Mouse (Mus musculus): ENCODE data around the gene Cd3g.
"Not testable (repeated sequence)": the region's sequence is repeated elsewhere in the genome, so short reads cannot be mapped to it uniquely, and the experiment has no call there.

Cd3g gene

DNA sequence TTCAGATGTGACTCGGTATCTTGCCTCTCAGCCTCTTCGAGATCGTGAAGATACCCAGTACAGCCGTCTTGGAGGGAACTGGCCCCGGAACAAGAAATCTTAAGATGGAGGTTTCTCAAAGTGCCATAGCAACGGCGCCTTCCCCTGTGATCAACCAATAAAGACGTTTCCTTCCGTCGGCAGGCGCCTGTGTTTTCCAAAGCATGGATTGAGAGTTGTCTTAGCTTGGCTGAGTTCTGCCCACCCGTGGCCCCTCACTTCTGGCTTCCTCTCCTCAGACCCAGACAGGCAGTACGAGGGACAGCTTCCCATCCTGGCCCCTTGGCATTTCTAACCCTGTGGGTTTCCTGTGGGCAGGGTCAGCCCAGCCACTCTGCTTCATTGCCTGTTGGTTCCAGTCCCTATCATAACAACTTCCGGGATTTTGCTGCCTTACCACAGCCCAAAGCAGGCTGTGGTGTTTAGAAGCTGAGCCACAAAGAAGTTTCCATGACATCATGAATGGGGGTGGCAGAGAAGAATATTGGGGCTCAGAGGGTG lies 6.1 kb upstream of the Cd3g start:
- DNase-seq (ENCODE audit: low spot score), result no peak

DNA sequence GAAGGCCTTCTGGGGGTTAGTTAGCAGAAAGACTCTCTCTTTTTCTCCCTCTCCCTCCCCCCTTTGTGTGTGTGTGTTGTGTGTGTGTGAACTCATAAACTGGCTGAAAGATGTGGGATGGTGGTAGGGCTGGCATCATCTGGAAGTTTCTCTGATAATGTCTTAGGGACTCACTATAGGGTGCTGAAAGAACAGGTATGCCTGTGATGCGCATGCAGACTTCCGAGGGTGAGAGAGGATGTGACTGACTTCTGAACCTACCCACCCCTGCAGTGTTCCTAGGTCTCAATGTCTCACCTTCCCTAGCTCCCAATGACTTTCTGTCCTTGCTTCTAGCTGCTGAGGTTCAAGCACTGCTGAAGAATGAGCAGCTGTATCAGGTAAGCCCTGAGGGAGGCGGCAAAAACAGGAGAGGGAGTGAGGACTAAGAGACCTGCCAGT lies 5.5 kb upstream of the Cd3g start:
- no peak for DNase-seq (ENCODE audit: low spot score)

GRCm38 (mm10) chr9:44983001-44983400 lies 2.8 kb upstream of the Cd3g start:
- DNase-seq (ENCODE audit: low spot score), result no peak

GRCm38 (mm10) chr9:44982531-44982930 lies 2.3 kb upstream of the Cd3g start:
- no peak for DNase-seq (ENCODE audit: low spot score)

- no peak for DNase-seq (ENCODE audit: low spot score)
Observed at GRCm38 (mm10) chr9:44982081-44982480, 1.9 kb upstream of the Cd3g start.

GRCm38 (mm10) chr9:44981676-44982075 lies 1.4 kb upstream of the Cd3g start, which contains the start of gene Cd3d:
Gene Cd3d (plus strand): TSS chr9:44981786.
- no peak for DNase-seq (ENCODE audit: low spot score)

- DNase-seq (ENCODE audit: low spot score), result no peak
Observed at GRCm38 (mm10) chr9:44981104-44981503, 873 bp upstream of the Cd3g start.

GRCm38 (mm10) chr9:44979806-44980205 lies 425 bp downstream of the Cd3g start:
- DNase-seq (ENCODE audit: low spot score), result no peak

DNA sequence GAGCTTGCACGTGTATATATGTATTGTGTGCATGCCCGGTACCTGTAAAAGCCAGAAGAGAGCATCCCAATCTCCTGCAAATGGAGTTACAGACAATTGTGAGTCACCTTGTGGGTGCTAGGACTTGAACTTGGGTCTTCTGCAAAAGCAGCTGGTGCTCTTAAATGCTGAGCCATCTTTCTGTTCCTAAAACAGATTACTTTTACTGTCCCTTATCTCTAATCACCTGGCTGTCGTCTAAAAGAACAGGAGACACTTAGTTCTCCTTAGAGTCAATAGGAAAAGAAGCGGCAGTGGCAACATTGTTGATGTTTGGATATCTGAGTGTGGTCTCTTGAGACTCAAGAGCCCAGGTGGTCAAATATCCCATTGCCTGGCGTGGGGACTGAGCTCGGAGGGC lies 2.4 kb downstream of the Cd3g start:
- DNase-seq (ENCODE audit: low spot score), result no peak

- DNase-seq (ENCODE audit: low spot score), result peak; percentile 6
Observed at GRCm38 (mm10) chr9:44969450-44969849, 10.8 kb downstream of the Cd3g start.

DNA sequence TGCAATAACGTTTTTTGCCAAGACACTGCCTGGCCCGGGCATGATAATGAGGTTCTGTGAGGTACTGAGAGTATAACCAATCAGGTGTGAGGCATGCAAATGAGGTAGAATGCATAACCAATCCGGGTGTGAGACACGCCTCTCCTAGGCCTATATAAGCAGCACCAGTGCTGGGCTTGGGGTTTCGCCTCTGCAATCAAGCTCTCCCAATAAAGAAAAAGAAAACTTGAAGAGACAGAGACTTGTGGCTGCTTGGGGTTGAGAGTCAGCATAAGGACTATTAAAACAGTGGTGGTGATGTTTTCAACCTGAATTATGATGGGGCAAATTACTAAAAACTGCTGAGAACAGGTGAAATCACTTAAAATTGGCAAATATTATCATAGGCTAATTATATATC lies 12.5 kb downstream of the Cd3g start:
- not testable (repeated sequence) for DNase-seq (ENCODE audit: low spot score)

GRCm38 (mm10) chr9:44966815-44967242 lies 13.4 kb downstream of the Cd3g start:
- DNase-seq (ENCODE audit: low spot score), result peak; percentile 90

- no peak for DNase-seq (ENCODE audit: low spot score)
Observed at GRCm38 (mm10) chr9:44965833-44966466, 14.3 kb downstream of the Cd3g start.

DNA sequence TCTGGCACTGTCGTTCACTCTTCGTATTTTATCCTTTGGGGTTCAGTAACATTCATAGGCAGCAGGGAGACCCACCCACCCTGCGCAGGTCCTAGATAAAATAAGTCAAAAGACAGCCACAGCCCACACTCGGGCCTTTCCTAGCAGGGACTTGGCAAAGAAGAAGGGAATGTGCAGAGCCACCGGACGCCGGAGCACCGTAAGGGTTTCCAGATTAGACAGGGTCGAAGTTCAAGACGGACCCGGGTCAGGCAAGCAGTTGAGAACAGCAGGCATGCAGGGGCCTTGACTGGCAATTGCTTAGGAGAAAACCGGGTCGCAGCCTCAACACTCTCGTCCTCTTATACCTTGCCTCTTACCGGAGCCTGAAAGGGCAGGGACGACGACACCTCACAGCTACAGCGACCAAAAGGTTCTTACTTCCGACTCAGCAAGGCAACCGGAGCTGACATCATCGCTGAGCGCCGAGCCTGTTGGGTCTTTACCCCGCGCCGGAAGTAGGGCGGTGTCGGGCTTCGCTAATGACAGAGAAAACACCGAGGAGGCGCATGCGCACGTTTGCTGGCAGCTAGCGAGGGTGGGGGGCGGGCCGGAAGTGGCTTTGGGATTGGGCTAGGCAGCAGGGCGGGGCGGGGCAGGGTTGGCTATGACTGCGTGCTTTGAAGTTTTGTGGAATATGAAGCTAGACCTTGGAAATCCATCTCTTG lies 15.0 kb downstream of the Cd3g start, which contains the start of gene Ube4a:
Gene Ube4a, minus strand, starts transcription at position 475 of the 707 bp plus-strand sequence.
- DNase-seq (ENCODE audit: low spot score), result peak; percentile 100

GRCm38 (mm10) chr9:44954432-44954831 lies 25.8 kb downstream of the Cd3g start:
- DNase-seq (ENCODE audit: low spot score), result no peak

DNA sequence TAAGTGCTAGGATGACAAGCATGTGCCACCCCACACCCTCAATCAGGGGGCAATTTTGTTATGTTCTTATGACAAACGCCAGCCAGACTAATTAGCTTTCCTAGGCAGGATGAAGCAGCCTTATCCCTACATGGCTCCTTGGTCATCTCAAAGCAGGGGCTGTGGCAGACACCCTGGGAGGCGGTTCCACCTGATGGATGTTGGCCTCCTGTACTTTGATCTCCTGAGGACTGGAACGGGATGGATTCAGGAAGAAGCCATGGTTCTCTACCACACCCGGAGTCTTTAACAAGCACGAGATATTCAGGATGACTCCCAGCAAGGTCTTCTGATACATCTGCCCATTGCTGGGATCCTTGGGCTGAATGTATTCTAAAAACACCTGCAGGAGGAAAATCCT lies 32.4 kb downstream of the Cd3g start:
- DNase-seq (ENCODE audit: low spot score), result no peak

GRCm38 (mm10) chr9:44946185-44946695 lies 34.0 kb downstream of the Cd3g start:
- DNase-seq (ENCODE audit: low spot score), result no peak

GRCm38 (mm10) chr9:44942421-44942820 lies 37.8 kb downstream of the Cd3g start:
- no peak for DNase-seq (ENCODE audit: low spot score)

- no peak for DNase-seq (ENCODE audit: low spot score)
Observed at GRCm38 (mm10) chr9:44941756-44942155, 38.5 kb downstream of the Cd3g start.

GRCm38 (mm10) chr9:44921543-44921942 lies 58.7 kb downstream of the Cd3g start:
- no peak for DNase-seq (ENCODE audit: low spot score)

DNA sequence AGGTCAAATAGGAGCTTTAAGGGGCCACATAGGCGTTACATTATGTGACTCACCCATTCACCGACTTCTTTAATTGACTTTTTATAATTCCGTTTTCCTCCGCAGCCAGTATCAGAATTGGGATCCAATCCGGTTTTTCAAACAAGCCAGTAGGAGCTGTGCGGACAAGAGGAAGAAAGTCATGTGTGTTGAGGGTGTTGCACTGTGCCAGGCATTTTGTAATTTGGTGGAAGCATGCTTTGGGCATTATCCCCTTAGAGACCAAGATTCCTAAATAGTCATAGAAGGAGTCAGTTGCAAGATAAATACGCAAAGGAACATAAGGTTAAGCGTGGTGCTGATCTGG lies 59.1 kb downstream of the Cd3g start:
- DNase-seq (ENCODE audit: low spot score), result no peak

GRCm38 (mm10) chr9:44920374-44921122 lies 59.7 kb downstream of the Cd3g start, which contains the start of gene Atp5l:
Gene Atp5l (minus strand): TSS chr9:44920742.
- peak; percentile 97 for DNase-seq (ENCODE audit: low spot score)

All from embryo, embryonic 10.5 days (tissue).